Mouse (Mus musculus) limb, embryonic 11.5 days (tissue): ENCODE data around the gene Pabpc6. TPM values are rescaled to one million over a fixed set of nuclear protein-coding genes. Genes with fewer than 3 reads are reported as not detected.

Source experiments
- ATAC-seq: fragments of 200-750 bp; cut with Nextera tagmentation; 2 replicates; pipeline ENCODE4 v1.8.0; 2017; ENCODE audit warnings: low read depth; ENCODE audit not compliant: insufficient number of reproducible peaks, low FRiP score, low TSS enrichment
- DNase-seq: peaks from one replicate; pipeline ENCODE4 v3.0.0-alpha.2; 2015; ENCODE audit warnings: low spot score
- H3K27ac ChIP-seq: fragments of 300-500 bp; sonication (generic); replicated peaks from 2 replicates; pipeline ENCODE4 v1.5.1; 2014; ENCODE audit warnings: low read depth, mild to moderate bottlenecking, low read length
- H3K27me3 ChIP-seq: fragments of 300-500 bp; sonication (generic); 2 replicates; pipeline ENCODE4 v1.6.1; 2014; ENCODE audit warnings: mild to moderate bottlenecking, low read length, mixed read lengths; ENCODE audit not compliant: control insufficient read depth, insufficient read depth
- H3K36me3 ChIP-seq: fragments of 300-500 bp; sonication (generic); 2 replicates; pipeline ENCODE4 v1.6.1; 2014; ENCODE audit warnings: mild to moderate bottlenecking, low read length, moderate library complexity, mixed read lengths; ENCODE audit not compliant: control insufficient read depth, insufficient read depth
- H3K4me1 ChIP-seq: fragments of 300-500 bp; sonication (generic); 2 replicates; pipeline ENCODE4 v1.6.1; 2014; ENCODE audit warnings: low read length, mixed read lengths; ENCODE audit not compliant: control insufficient read depth, insufficient read depth
- H3K4me2 ChIP-seq: fragments of 300-500 bp; sonication (generic); 2 replicates; pipeline ENCODE4 v1.6.1; 2014; ENCODE audit warnings: low read depth, mild to moderate bottlenecking, moderate library complexity; ENCODE audit not compliant: severe bottlenecking
- H3K4me3 ChIP-seq: fragments of 300-500 bp; sonication (generic); 2 replicates; pipeline ENCODE4 v1.5.1; 2014; ENCODE audit warnings: low read depth, low read length
- H3K9ac ChIP-seq: fragments of 300-500 bp; sonication (generic); 2 replicates; pipeline ENCODE4 v1.6.1; 2014; ENCODE audit warnings: mild to moderate bottlenecking, low read length
- H3K9me3 ChIP-seq: fragments of 300-500 bp; sonication (generic); 2 replicates; pipeline ENCODE4 v1.6.1; 2016; ENCODE audit warnings: low read length; ENCODE audit not compliant: control insufficient read depth
- WGBS: fragments of 180-500 bp; shearing (Covaris S2); extraction: QIAGEN DNeasy Blood & Tissue Kit; methylation state at CpG from one replicate; pipeline ENCODE4 v1.1.7; 2014; 5-methylcytosine and 5-hydroxymethylcytosine counted together
- polyA plus RNA-seq: library from polyadenylated mRNA; unstranded; fragments of >200 nt; fragmentation: Nextera tagmentation; extraction: Ambion mirVana; gene quantifications from 2 replicates; pipeline ENCODE4 v1.2.1, GENCODE M21; 2014

Gene Pabpc6
- polyA plus RNA-seq, 1 experiment from 2014 or later, result not detected

DNA sequence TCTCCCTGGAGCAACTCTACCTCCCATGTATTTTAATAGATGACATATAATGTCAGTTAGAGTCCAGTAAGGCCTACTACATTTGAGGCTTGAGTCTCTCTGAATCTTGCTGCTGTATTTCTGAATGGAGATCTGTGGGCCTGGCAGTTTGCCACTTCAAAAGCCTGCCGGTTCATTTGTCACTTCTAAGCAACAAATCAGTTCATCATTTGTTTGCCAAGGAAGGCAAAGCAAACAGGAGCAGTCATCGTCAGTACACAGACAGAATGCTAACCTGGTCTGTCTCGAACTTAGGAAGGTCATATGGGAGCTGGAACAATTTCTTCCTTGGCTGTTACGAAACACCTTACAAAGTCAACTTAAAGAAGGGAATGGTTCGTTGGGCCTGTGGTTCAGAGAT lies 37.4 kb downstream of the Pabpc6 start:
- no peaks in the 10 kb centered on the region for H3K36me3 ChIP-seq
- H3K27me3 ChIP-seq, result no peaks in the 10 kb centered on the region
- H3K27ac ChIP-seq, result no peak overlapping the region
- WGBS, result 66% methylated on average over 5 of the region's 5 CpGs
- no peak overlapping the region for H3K4me2 ChIP-seq
- DNase-seq, result no peak
- H3K4me3 ChIP-seq, result no peak overlapping the region
- no peak overlapping the region for H3K9ac ChIP-seq
- H3K9me3 ChIP-seq, result no peaks in the 10 kb centered on the region
- no peaks in the 10 kb centered on the region for H3K4me1 ChIP-seq
- ATAC-seq, result no peak

DNA sequence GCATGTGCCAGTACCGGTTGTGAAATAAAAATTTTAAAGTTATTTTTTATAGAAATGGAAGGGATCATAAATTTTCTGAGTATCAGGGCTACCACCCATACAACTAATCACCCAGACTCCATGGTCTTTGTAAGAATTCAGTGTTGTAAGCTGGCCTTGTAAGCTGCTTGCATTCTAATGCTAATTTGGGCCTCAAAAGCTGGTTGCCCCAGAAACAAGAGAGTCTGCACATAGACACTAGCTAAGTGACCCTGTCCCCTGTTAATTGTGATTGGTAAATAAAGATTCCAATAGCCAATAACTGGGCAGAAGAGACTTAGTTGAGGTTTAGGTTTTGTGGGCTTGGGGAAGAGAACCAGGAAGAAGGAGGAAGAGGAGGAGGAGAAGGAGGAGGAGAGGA lies 38.4 kb downstream of the Pabpc6 start:
- Histone ChIP-seq H3K4me1 (no peaks in the 10 kb centered on the region), H3K27ac (no peak overlapping the region), H3K4me3 (no peak overlapping the region), H3K9me3 (no peaks in the 10 kb centered on the region), H3K9ac (no peak overlapping the region), H3K4me2 (no peak overlapping the region), H3K27me3 (no peaks in the 10 kb centered on the region), H3K36me3 (no peaks in the 10 kb centered on the region)
- no peak for ATAC-seq
- DNase-seq, result no peak
- WGBS, result 89% methylated on average over 1 of the region's 1 CpGs

DNA sequence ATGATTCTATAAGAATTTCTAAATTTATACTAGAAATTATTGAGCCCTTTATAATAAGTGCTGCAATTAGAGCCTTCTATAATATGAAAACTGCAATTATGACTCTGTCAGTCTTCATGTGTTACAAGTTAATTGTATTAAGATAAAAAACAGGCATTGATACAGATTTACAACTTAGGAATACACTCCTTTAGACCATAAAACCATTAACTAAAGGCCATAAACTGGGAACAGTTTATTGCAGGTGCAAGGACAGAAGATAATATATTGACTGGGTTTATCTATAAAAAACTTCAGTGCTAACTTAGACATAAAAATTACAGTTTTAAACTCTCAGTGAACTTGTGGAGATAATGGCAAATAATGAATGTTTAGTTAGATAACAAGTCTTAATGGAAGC lies 42.5 kb downstream of the Pabpc6 start:
- DNase-seq (no peak), ATAC-seq (no peak)
- no peak overlapping the region for H3K27ac ChIP-seq
- H3K9ac ChIP-seq, result no peak overlapping the region
- H3K36me3 ChIP-seq, result no peaks in the 10 kb centered on the region
- H3K4me3 ChIP-seq, result no peak overlapping the region
- H3K9me3 ChIP-seq, result no peaks in the 10 kb centered on the region
- no peaks in the 10 kb centered on the region for H3K27me3 ChIP-seq
- no peaks in the 10 kb centered on the region for H3K4me1 ChIP-seq
- no peak overlapping the region for H3K4me2 ChIP-seq

Other genes starting within 250 kb of the Pabpc6 start
- gene Gm17728, start 247.7 kb downstream of the Pabpc6 start, polyA plus RNA-seq, result 0.64 TPM in 1 of 2 replicates, not detected in the other